Mouse (Mus musculus) layer of hippocampus, postnatal 10 days (tissue): ENCODE results near the gene Ntm. TPM values are rescaled to one million over a fixed set of nuclear protein-coding genes. Genes with fewer than 3 reads are reported as not detected.

ENCODE experiments used
- DNase-seq, 2 experiments: peaks; one replicate each; pipeline ENCODE4 v3.0.0; 2021; ENCODE audit warnings: low spot score in 2 of 2
- total RNA-seq, 2 experiments: library from RNA; stranded (reverse); gene quantifications; 2 replicates each; pipeline ENCODE4 v1.2.3; 2021

Gene Ntm
- total RNA-seq, 2 experiments from 2014 or later, result 155 to 170 TPM

DNA sequence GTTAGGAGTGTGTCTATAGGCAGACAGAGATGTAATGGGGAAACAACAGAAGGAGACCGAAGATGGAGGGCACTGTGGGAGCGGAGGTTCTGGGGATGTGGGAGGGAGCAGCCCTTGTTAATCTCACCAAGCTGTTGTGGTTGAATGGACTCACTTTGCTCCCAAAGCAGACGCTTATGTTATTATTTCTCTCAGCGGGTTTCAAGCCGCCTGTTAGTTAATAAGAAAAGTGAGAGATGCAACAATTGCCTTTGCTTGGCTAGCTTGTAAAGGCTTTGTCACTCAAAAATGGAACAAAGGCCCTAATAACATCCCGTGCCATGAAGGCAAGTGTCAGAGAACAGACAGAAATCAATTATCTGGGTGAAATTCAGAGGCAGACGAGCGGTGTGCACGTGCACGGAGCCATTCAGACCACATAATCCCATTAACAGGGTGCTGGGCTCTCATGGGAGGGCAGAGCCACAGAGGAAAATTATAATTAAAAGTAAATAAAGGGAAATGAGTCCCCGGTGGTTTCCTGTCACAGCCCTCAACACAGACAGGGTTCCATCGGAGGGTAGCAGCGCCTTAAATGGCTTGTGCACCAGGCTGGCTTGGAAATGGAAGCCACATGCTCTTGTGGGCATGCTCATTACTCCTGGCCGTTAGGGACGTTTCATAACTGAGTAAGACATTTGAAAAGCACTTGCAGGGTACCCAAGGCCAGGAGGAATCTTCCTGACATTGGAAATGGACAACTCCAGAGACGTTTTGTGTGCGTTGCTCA is 448.2 kb downstream of the Ntm start:
- no peak for DNase-seq

DNA sequence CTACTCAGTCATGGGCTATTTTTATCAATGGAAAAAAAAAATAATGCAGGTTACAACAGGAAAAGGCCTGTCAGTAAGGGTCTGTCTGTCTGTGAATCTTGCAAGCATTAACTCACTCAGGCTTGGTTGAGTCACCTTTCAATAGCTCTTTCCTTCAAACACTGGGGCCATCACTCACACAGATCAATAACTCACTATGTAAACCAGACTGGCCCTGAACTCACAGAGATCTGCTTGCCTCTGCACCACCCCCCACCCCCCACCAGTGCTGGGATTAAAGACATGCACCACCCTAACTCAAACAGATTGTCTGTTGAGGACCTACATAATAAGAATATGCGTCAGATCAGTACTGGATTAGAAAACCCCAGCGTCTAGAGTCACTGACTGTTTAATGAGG is 466.9 kb downstream of the Ntm start:
- DNase-seq, result no peak

DNA sequence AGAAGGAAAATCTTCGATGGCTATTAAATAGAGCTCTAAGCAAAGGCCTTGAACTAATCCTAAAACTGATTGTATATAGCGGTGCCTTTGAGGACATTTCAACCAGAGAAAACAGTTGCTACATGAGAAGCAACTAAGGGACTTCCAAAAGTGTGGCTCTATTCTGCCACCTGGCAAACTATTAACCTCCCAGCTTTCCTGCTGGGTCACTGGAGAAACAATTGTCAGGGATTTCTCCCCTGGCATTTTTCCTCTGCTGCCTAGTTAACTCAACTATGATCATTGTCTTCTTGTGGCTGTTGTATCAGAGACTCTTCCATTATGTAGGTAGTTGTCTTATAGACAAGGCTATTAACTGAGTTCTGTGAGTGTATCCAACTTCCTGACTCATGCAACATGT is 480.7 kb downstream of the Ntm start:
- no peak for DNase-seq

DNA sequence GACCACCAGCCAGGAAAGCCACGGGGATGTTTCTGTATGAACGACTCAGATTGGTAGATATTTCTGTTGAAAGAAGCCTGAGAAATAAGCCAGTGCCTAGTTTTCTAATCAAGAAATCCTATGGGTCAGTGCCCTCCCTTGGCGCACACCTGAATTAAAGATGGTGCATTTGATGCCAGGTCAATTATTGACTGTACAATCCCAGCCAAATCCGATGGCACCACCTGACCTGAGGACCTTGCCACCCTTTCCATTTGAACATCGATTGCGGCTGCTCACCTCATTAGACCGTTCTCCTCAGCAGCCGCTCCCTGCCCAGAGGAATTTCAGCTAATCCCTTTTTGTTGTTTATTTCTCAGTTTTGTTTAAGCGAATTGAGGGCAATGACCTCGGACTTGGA is 483.9 kb downstream of the Ntm start:
- DNase-seq, result no peak

DNA sequence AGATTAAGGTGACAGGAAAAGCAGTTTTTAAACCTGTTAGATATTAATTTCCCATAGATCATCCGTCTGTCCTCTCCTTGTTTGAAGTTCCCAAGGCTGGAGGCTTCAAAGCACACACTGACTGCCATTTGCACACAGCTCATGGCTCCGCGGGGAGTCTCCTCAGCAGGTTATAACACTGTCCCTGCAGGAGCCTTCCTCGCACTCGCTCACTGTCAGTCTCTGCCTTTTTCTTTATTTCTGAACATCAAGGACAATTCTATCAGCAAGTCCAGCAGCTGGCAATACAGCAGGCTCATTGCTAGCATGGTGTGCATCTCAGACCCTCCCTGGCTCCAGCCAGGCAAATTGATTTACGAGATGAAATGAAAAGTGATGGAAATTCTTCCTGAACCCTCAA is 485.7 kb downstream of the Ntm start:
- DNase-seq, result no peak

DNA sequence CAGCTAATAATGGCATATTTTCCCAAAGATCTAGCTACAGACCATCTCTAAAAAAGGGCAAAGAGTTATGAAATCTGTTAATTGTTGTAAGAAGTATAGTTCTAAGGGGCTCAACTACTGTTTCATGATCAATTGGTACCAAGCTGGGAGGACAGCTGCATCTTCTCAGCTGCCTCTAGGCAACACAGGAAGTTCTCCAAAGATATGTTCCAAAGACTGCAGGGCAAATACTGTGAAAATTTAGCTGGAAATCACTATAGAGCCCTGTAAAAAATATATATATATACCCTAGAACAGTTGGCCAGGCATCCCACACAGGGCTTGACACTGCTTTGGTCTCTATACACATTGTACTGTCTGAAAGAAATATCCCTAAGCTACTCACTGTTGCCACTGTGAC is 489.5 kb downstream of the Ntm start:
- no peak for DNase-seq

DNA sequence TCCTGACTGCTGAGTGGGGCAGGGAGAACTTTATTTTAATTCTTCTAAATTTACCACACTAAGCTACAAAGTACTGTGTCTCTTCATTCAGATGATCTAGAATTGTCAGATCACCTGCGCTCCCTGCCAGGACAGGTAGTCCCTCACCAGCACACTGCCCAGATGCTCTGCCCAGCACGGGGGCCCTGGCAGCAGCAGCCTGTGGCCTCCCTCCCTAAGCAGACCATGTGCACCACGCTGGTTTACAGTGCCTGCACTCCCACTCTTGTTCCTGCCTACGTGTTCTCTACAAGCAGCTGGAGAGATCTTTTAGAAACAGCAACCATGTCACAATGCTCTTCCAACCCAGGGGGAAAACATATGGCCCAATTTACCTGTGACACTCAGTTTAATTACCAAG is 490.7 kb downstream of the Ntm start:
- DNase-seq, result no peak

DNA sequence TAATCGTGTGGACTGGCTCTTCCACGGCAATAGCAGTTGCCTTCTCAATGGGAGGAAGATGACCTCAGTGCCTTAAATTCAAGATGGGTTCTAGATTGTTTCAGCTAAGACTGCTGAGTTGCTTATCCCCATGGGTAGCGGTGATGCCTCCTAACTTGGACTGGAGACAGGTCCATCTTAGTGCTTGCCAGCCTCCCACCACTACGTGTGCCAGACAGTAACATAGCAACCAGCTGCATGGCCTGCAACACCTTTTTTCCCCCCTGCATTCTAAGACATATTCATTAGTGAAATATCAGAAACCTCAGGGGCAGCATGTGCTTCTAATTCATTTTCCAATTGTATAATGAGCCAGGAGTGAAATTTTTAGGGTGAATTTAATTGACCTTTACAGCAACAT is 498.2 kb downstream of the Ntm start:
- no peak for DNase-seq

DNA sequence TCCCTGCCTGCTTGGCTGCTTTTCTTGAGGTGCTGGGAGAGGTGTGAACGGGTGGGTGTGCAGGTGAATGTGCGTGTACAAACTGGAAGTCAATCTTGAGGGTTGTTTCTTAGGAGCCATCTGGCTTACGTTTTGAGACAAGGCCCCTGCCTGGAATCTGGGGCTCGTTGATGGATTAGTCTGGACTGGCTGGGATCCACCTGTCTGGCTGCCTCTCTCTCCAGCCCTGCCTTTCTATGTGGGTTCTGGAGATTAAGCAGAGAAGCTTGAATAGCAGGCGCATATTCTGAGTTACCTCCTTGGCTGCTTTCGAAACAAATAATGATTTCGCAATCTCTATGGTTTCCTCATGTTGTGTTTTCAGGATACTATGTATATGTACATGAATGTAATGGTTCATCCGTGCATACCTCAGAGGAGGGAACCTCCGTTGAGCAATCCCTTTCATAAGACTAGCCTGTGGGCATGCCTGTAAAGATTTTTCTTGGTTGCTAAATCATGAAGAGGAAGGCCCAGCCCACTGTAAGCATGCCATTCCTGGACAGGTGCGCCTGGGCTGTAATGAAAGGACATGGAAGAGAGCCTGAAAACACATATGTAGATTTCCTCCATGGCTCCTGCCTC is 499.9 kb downstream of the Ntm start:
- DNase-seq, result no peak

DNA sequence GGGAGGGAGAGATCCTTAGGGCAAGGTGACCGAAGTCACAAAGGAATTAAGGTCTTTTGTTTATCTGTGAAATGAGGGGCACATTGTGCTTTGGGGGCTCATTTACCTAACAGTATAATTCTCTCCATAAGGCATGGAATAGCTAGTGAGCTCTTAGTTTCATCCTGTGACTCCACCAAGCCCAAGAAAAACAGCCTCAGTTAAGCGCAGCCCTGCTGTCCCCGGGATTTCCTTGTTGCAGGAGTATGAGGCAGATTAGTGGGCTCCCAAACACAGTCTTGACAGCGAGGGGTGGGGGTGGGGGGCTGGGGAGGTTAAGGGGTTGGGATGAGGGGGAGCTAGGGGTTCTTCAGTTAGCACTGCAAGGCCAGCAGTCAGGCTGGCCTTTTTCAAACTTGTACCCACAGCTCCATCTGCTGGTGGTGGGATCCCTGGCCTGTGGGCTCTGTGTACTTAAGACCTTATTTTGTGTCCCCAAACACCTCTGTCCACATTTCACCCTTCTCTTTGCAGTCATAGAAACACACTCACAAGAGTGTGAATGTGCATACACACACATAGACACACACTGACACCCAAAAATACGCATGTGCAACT is 504.9 kb downstream of the Ntm start:
- DNase-seq, result peak; percentile 74 to 80

DNA sequence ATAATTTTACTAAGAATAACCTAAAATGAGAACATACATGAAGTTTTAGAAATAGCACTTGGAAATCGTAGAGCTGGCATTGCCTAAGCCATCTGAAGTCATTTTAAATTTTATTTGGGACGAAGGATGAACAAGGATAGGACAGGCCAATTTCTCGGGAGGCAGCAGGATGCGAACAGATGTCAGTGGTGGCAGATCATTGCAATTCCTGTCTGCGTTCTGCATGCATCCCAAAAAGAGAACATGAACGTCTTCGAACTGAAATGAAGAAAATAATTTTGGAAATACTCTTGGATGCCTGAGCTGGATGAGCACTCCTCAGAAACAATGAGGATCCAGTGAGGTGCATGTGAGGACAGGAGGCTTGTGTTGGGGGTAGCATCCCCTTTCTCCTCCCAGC is 506.9 kb downstream of the Ntm start:
- no peak for DNase-seq

DNA sequence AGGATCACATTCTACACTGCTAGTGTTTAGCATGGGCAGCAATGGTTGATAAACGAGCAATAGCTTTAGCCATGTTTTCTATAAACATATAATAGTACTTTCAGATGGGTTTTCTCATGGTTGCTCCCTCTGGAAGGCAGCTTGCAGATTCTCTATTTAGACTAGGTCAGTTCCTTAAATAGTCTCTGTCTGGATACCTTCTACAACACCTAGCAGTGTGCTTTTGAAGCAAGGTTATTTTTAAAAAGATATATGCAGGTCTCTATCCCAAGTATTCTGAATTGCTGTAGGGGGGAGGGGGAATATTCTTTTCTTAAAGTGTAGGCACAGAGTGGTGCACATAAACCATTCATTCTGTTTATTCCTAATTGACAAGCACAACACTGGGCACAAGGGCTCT is 511.7 kb downstream of the Ntm start:
- no peak for DNase-seq

DNA sequence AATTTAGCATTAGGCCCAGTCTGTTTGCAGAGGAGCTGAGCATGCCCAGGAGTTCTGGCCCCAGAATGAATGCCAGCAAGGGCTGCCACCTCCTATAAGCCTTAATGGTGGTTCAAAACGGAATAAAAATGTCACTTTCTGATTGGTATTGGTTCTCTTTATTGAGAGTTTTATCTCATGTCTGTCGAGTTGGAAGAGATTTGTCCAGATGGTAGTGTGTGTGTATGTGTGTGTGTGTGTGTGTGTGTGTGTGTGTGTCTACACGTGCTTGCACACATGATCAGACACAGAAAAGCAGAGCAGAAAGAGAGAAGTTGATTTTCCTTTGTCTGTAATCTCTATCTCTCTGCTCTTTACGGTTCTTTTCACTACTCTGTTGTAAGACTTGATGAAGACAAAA is 518.9 kb downstream of the Ntm start:
- DNase-seq, result peak; percentile 31 to 41

DNA sequence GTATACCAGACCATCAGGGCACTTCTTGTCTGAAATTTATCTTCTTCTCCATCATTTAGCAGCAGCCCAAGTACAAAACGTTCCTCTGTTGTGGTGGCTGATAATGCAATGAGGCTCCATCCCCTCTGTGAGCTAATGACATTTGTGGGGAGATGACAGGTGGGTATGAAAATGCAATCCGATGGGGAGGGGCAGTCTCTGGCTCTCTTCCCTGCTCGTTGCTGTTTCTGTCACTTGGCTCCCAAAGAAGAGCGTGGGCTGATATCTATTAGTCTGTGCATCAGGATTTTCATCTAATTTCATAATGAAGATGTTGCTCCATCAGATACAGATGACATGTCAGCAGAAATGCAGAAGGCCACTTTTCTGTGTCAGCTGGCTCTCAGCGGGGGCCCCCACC is 523.5 kb downstream of the Ntm start:
- no peak for DNase-seq

DNA sequence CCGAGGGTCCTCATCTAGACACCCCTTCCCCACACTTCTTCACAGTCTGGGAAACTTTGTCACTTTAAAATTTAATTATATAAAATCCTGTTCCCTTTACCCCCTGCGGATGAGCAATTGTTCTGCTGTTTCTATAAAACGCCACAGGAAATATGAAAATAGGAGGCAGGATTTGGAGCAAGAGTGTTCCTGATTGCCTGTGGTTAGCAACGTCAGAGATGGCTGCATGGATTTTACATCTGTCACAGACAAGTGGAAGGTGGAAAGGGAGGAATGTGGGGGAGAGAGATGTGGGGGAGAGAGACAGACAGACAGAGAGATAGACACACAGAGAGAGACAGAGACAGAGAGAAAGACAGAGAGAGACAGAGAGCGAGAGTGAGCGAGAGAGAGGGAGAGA is 528.3 kb downstream of the Ntm start:
- no peak for DNase-seq

DNA sequence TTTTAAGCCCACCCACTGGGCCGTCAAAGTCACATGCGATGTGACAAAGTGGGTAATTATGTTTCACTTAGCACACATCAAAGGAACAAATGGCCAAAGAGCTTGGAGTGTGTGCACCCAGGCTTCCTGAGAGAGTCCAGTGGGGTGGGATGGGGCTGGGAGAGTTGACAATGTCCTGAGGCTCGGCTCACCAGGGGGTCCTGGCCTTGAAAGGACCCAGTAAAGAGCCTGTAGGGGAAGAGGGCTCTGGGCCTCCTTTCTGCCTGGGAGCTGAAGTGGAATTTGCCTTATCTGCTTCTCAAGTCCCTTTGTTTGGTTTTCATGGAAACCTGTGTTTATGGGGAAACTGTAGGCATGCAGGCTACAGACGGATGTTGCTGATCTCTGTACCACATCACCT is 529.0 kb downstream of the Ntm start:
- DNase-seq, result no peak

DNA sequence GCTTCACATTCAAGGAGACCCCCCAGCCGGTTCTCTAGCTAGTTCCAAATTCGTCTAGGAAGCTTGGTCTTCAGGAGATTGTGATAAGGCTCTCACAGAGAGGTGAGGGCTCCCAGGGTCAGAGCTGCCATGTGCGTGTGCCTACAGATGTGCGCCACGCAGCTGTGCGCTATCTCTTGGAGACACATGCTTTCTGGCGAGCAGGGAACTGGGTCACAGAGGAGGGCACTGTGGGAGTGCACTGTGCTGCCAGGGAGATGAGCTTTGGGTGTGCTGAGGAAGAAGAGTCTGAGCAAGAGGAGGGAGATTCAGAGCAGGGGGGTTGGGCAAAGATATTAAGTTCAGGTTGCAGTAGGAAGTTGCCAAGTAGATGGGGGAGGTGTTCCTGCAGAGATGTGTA is 529.8 kb downstream of the Ntm start:
- DNase-seq, result no peak

DNA sequence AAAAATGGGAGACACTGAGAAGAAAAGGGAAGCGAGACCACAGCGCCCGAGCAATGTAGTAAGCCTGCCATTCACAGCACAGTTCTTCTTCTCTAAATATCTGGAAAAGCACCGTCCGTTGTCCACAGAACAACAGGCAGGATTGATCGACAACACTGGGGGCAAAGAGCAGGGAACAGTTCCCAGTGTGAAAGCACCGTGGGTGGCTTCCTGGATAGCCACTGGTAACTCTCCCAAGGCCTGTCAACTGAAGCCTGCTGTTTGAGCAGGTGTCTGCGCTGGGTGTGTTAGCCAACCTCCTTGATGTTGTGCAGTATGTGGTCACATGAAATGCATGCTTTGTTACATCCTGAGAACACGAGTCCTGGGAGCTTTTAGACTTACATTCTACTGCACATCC is 531.4 kb downstream of the Ntm start:
- no peak for DNase-seq

DNA sequence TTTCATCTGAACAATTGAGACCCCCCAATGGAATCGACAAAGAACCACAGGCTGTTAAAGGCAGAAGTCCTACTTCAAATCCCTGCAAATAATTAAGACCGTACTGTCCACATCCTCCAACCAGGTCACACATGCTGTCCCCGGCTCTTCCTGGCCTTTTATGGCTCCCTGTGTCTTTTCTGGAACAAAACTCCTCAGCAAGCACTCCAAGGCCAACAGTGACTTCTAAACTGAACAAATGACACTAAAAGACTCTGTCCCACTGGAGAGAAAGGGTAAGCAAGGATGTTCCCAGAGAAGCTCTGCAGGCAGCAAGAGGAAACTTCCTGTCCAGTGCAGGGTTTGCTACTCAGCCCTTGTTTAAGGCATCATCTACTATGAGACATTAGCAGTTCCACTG is 532.8 kb downstream of the Ntm start:
- DNase-seq, result no peak

DNA sequence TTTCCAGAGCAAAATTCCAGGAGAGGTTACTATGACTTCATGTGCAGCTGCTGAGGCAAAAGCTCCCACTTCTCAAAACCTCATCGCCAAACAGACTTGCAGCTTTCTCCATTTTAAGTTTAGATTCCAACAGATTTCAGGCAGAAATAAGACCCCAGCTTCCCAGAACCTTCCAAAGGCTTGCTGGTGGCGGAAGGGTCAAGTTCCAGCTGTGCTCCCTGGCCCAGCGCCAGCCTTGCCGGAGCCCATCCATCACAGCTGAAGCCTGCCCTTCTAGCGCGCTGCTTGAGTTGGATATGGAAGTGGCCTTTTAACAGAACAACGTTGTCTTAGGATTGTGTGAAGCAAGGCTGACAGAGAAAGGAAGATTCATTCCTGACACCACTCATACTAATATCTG is 534.6 kb downstream of the Ntm start:
- peak; percentile 30 to 50 for DNase-seq

DNA sequence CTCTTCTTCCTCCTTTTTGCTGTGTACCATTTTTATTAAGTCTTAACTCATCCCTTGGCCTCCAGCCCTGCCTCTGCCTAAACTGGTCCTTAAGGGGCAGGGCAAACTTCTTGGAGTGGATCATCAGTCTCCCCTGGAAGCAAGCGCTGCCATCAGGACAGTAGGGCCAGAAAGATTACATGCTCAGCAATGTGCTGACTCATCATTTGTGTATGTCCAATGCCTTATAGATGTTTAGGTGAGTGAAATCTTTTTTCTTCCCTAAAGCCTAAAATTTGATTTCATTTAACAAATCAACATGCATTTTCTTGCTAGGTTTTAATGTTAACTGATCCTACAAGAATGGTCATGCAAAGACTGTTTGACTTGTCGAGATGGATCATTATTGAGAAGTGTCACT is 536.7 kb downstream of the Ntm start:
- no peak for DNase-seq

DNA sequence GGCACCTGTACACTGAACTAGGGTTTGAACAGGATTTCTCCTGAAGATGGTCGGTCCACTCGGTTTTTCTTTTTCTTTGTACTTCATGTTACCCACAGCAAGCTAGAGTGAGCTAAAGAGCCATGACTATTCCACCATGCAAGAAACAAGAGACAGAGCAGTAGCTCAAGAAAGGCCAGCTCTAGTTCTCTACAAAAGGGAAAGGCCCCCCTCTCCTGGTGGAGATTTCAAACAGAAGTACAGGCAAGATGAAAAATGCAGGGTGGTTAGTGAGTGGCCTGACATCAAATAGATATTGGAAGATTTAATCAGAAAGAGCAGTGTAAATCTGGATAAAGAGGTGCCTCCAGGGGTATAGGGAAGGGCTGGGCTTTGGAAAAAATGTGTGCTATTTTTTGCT is 547.4 kb downstream of the Ntm start:
- no peak for DNase-seq

DNA sequence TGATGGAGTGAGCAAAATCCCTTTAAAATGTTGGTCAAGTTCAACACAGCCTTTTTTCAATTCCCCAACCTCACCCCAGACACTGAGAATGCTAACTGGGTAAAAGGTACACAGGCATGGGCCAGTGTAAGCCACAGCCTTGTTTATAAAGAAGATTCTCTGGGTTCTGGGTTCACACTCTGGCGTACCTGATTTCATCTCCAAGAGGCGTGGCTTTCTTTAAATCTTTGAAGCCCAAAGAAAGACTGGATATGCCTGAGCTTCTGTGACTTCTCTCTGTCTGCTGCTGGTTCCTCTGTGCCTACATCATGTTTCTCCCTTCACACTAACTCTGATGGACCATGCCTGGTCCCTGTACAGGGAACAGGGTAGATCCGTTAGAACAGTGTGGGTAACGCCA is 549.8 kb downstream of the Ntm start:
- no peak for DNase-seq
